Mouse (Mus musculus) heart, adult 11 months (tissue): ENCODE results near the gene Zscan12.

Experiments used
- DNase-seq: peaks from one replicate; pipeline ENCODE4 v3.0.0; 2022

Zscan12 gene

GRCm38 (mm10) chr13:21402287-21402846 is 39.7 kb downstream of the Zscan12 start, which contains the start of gene Zkscan3:
TSS of gene Zkscan3 (minus strand) at chr13:21402755.
- peak; percentile 98 for DNase-seq

GRCm38 (mm10) chr13:21402848-21403247 is 40.2 kb downstream of the Zscan12 start:
- no peak for DNase-seq

GRCm38 (mm10) chr13:21407341-21407740 is 44.7 kb downstream of the Zscan12 start:
- DNase-seq, result peak; percentile 91

- DNase-seq, result peak; percentile 99
These were observed 45.6 kb downstream of the Zscan12 start for GRCm38 (mm10) chr13:21407969-21408804.

- DNase-seq, result peak; percentile 69
These were observed 46.3 kb downstream of the Zscan12 start for GRCm38 (mm10) chr13:21408805-21409459.

- DNase-seq, result peak; percentile 50
These were observed 51.9 kb downstream of the Zscan12 start for GRCm38 (mm10) chr13:21414231-21415212.

- DNase-seq, result peak; percentile 55
These were observed 52.6 kb downstream of the Zscan12 start for GRCm38 (mm10) chr13:21415266-21415665.

- DNase-seq, result no peak
These were observed 53.1 kb downstream of the Zscan12 start for GRCm38 (mm10) chr13:21415750-21416149.

GRCm38 (mm10) chr13:21417298-21418010 is 54.8 kb downstream of the Zscan12 start:
- peak; percentile 66 for DNase-seq

- DNase-seq, result peak; percentile 29
These were observed 56.2 kb downstream of the Zscan12 start for GRCm38 (mm10) chr13:21418865-21419264.
